Mouse (Mus musculus) kidney, adult 18-20 months (tissue): ENCODE measurements around the gene Kcnip3.

Experiments used
- DNase-seq: peaks from one replicate; pipeline ENCODE4 v3.0.0; 2021

Gene Kcnip3

DNA sequence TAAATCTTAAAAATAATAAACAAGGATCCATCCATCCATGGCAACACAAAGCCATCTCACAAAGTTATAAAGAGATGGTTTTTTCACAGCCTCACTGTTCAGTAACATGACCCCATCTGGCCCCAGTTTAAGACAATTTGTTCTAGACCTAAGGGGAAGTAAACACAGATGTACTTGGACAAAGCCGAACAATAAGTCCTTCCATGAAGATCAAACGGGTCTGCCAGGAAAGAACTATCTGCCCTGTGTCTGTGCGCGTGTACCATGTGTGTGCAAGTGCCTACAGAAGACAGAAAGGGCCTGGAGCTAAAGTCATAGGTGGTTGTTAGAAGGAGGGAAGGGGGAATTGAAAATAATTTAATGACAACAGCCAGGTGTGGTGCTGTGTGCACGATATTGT is 51.7 kb downstream of the Kcnip3 start:
- DNase-seq = no peak

DNA sequence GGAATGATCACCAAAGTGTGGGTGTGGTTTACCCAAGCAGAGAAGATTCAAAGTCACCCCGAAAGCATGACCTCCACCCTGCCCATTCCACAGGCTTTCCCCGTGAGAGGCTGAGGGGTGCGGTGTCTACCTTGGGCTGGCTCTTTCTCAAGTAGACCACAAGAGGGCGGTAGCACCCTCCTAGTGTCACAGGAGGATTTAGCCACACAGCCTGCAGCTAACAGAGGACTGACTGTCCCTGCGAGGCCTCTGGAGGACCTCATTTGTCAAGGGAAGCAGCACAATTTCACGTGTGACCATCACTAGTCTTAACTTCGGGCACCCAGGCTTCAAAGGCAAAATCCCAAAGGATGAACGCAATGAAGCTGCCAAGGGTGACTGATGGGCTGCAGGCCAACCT is 59.6 kb downstream of the Kcnip3 start:
- DNase-seq = peak; percentile 68

DNA sequence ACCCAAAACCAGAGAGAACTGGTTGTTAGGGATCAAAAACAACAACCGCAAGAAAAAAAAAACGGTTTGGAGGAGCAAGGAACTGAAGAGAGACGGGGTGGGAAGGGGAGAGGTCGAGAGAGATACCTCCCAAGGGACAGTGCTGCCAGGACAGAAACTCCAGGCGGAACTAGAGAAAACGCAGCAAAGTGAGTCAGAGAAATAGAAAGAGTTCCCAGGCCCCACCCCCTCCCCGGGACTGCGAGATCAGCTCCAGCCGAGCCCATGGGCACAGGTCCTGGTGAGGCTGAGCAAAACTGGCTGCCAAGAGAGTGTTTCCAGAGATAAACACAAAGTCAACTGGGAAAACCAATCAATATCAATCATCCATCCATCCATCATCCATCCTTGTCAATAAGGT is 60.5 kb downstream of the Kcnip3 start:
- no peak for DNase-seq

DNA sequence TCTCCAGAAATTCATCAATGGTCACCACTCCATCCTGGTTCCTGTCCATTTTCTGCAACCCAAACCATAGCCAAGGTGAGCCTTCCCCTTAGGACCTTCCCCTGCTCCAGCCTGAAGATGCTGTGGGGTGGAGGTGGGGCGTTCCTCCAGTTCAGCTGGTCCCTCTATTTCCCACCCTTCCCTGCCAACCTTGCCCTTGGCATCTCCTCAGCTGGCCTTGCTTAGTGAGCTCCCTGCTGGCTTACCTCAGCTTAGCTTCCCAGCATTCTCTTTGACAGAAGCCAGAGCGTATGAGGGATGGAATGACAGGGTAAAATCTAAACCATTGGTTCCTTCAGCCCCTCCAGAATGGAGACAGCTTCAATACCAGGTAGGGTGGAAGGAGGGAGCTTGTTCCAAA is 62.6 kb downstream of the Kcnip3 start:
- DNase-seq = no peak

DNA sequence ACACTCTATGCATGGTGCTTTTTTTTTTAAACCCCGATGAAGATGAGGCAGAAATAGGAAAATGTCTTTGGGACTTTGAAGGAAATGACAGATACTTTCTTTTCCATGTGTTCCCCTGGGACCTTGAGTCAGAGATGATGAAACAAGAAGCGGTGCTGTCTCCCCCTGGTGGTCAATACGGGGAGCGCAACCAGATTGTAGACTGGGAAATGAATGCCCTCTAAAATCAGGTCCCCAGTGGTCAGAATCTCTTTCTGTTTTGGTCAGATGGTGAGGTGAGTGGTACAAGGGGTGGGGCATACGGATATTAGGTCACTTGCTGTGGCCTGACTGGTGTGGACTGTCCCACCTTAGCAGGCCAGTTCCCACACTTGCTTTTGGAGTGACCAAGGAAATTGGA is 68.1 kb downstream of the Kcnip3 start:
- DNase-seq = peak; percentile 86

DNA sequence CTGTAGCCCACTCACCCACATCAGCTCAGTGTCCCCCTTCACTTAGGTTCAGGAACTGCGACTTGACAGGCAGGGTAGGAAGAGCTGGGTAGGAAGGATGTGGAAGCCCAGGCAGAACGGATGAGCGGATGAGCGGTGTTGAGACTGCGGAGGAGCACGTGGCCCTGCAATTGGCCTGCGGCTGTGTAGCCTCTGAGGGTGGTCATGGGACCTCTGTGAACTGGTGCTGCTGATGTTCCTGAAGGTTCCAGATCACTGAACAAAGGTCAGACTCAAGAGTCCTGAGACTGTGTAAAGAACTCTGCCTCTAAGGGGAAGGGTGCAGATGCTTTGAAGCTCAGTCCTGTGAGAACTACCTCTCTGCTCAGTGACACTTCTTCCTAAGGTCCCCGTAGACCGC is 68.8 kb downstream of the Kcnip3 start:
- peak; percentile 33 for DNase-seq

DNA sequence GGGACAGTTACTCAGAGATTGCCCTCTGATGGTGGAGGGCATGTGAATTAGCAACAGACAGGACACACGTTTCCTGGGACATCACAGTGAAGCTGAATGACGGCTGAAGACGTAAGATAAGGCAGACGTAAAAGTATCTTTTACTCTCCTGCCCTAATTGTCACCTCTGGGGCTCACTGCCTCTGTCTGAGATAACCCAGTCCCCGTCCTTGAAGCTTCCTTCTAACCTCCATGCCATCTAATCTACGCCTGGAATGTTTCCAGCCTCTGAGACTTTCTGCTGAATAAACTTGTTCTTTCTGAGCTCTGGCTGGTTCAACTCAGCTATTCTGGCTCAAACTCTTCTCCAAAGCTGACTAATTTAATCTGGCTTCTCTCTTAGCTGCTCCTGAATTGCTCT is 70.1 kb downstream of the Kcnip3 start:
- no peak for DNase-seq

DNA sequence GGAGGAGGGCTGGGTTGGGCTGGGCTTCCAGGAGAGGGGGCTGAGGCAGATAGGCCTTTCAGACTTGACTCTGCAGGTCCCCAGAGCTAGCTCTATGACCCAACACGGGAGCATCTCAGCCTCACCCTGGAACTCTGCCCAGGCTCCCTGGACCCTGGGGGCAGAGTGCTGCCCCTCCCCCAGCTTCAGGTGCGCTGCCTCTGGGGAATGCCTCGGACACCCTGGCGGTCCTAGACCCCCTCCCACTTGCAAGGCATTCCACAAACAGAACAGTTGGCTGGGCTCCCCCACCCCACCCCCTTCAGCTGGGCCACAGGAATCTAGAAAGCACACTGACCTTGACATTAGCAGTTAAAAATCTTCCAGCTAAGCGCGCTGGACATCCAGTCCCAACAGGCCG is 72.2 kb downstream of the Kcnip3 start:
- peak; percentile 78 for DNase-seq

DNA sequence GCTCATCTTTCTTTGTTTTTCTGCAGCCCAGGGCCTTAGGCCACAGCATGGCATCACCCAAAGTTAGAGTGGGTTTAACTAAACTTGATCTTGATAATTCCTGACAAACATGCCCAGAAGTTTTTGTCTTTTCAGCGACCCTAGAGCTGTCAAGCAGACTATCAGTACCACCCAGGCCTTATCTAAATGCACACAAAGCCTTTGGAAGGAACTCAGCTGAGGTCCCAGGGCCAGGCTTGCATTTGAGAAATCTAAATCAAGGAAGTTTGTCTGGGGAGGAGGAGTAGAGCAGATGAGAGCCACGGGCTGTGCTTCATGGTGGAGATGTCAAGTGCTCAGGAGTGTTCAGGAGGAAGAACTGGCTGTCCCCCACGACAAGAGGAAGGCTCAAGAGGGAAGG is 75.0 kb downstream of the Kcnip3 start:
- no peak for DNase-seq

DNA sequence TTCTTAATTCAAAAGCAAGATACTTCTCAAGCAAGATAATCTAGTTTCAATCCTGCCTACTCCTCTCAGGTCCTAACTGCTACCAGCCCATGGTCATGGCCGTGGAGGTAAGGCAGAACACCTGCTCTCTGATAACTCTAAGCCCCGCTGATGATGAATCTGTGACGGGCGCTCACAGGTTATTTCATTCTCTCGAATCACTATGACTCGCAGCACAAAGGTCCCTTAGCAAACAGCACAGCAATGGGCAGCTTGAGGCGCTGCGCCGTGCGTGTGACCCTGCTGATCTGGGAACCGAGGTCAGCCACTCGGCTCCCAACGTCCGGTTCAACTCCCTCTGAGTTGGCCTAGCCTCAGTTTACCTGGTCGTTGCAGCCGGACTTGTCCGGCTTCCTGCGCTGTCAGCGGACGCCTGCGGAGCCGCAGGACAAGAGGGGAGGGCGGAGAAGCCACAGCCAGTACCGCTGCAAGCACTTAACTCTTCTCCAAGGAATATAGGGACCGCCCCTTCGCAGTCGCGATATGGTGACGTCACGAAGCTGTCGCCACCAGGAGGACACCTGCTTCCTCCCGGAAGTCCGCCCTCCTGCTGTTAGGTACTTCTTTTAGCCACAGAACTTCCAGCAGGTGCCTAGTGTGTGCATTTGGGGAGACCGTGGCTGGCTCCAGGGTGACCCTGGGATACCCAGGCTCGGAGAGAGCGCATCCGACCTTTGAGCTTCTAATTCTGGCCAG is 77.7 kb downstream of the Kcnip3 start, which contains the start of gene Fahd2a:
Gene Fahd2a (minus strand): TSS at position 511 of the 735 bp plus-strand sequence.
- DNase-seq = peak; percentile 90

DNA sequence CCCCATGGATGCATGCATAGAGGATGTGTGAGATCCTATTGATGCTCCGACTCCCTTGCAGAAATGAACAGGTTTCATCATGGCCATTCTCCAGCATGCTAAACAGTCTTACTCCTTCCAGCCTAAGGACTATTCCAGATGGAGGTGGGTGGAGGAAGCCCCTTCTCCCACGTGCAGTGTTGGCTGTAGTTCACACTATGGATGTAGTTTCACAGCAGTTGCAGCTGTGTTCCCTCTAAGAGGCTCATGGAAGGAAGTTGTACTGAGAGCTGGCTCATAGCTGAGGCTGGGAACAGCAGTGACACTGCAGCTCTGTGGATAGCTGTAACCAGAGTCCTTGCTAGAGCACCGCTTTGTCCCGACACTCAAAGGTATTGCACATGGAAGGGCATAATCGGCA is 84.2 kb downstream of the Kcnip3 start:
- no peak for DNase-seq

DNA sequence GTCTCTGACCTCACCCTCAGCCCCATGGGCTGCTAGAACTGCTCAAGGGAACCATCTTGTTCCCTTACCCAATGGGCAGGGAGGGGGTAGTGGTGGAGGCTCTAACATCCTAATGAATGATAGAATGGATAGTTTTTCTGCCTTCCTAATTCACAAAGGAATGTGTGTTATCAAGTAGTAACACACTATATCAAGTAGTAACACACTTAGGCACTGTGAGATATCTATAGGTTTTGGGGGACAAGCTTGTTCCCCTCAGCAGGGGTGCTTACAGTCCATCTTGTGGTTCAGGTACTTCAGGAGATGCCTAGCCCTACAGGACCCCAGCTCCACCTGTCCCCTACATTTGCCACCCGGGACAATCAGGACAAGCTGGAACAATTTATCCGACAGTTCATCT is 86.3 kb downstream of the Kcnip3 start:
- DNase-seq = no peak

DNA sequence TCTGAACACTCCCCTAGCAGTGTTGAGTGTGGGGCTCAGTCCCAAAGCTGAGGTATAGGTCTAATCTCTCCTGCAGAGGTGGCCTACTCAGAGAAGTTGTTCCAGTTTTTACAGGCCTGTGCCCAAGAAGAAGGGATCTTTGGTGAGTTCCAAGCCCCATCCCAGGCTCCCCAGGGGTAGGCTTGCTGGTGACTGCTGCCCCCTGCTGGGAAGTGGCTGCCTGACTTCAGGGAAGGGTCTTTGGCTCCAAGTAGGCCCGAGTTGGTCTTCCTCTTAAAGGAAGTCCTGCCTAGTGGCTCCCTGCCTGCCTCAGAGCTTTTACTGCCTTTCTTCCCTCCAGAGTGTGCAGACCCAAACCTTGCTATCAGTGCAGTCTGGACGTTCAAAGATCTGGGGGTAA is 86.8 kb downstream of the Kcnip3 start:
- DNase-seq = peak; percentile 66

DNA sequence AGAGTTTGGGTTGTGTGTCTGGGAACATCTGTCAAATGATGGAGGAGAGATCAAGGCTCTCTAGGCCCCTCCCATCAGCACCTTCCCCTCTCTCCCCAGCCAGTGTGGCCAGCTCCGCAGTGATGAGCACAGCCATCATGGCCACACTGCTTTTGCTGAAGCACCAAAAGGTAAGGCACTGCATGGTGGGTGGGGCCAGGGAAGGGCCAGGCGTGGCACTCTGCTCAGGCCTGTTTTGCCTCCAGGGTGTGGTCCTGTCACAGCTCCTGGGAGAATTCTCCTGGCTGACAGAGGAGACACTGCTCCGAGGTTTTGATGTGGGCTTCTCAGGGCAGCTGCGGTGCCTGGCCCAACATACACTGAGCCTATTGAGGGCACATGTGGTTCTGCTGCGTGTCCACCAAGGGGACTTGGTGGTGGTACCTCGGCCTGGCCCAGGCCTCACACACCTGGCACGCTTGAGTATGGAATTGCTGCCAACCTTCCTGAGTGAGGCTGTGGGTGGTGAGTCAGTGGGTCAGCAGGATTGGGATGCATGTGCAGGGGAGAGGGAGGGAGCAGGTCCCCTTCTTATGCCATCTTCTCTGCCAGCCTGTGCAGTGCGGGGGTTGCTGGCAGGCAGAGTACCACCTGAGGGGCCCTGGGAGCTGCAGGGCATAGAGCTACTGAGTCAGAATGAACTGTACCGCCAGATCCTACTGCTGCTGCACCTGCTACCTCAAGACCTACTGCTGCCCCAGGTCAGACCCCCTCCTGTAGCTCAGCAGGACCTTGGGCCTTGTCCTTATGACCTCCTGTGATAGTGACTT is 88.2 kb downstream of the Kcnip3 start:
- no peak for DNase-seq

DNA sequence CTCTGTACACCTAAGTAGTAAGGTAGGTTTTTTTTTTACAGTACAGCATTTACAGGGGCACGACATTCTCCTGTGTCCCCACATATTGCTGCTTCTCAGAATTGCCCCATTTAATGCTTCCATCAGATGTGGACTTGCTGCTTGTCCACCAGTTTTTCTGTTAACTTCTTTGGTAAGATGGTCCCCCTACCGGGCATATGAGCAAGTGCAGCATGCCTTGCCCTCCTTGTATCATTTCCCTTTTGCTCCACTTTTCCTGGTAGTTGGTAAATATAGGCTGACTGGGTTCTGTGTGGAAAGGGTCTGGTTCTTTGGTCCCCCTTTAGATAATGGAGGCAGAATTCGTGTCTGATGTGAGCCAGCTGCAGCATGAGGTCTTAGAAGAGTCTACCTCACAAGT is 91.7 kb downstream of the Kcnip3 start:
- DNase-seq = peak; percentile 68

DNA sequence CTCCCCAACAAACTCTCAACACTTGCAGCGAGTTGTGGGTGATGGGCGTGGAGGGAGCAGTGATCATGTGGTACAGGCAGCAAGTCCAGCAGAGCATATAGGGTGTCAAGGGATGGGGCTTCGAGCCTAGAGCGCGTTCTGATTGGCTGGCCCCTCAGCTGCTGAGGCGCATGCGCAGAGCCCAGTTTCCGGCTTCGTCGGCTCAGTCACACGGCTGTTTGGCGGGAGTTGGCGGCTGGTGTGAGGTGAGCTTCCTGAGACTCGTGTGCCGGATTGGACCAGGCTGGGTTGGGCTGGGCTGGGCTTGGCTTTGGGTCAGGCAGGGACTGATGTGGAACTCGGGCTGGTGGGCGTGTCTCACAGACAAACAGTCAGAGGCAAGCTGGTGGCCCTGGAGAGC is 96.9 kb downstream of the Kcnip3 start, which contains the start of gene Gpat2:
Gene Gpat2 (plus strand): TSS at position 223 of the 400 bp plus-strand sequence.
- no peak for DNase-seq

DNA sequence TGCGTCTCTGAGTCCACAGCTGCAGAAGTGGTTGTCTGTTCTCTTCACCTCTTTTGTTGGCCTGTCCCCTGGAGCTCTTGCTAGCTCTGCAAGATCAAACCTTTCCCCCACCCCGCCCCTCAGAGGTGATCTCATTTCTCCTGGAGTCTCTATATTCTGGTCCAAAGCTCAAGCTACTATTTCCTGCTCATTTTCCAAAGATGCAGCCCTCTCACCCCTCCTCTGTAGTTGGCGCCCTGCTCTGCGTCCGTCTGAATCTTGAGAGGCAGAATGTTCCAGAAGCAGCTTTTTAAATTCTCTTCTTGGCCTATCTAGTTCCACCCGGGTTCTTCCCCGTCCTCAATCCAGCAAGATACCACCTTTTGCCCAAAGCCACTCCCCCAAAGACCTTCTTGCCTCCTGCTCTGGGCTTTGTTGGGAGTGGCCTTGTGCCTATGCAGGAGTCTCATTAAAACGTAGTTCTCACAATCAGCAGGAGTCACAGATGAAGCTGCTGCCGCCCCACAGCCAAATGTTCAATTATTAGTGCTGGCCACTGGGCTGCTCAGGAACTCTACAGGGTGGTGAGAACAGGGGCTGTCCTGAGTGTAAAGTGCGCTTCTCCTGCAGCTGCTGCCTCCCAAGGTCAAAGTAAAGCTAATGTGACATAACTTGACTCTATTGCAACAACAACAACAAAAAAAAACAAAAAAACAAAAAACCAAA is 103.5 kb downstream of the Kcnip3 start:
- peak; percentile 55 for DNase-seq

DNA sequence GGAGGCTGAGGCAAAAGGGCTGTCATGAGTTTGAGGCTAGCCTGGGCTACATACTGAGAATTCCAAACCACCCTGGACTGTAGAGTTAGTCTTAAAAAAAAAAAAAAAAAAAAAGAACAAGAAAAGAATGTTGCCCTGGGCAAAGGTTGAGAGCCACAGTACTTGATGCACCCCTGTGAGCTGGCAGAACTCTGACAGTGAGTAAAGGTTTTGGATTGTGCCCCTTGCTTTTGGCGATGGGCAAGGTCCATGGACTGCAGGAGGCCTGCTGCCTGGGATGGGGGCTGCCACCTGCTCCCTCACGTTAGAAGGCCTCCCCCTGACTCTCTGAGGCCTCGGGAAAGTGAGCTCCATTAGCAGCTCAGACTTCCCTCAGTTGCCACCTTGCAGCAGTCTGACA is 105.2 kb downstream of the Kcnip3 start:
- DNase-seq = peak; percentile 70

DNA sequence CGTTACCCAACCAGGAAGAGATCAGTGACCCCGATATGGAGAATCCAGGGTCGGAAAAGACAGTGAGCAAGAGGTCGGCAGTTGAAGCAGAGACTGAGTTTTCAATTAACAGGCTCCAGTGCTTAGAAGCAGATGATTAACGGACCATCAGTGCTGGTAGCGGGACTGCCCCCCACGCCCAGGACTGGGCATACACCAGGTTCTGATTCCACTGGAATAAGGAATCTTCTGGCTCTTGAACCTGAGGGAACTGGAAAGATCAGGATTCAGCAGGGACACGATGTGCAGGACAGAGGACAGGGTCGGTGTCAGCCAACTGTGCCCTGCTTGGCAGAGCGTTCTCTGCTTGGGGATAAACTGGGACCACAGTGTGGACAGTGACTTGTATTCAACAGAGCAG is 106.1 kb downstream of the Kcnip3 start:
- peak; percentile 87 for DNase-seq

DNA sequence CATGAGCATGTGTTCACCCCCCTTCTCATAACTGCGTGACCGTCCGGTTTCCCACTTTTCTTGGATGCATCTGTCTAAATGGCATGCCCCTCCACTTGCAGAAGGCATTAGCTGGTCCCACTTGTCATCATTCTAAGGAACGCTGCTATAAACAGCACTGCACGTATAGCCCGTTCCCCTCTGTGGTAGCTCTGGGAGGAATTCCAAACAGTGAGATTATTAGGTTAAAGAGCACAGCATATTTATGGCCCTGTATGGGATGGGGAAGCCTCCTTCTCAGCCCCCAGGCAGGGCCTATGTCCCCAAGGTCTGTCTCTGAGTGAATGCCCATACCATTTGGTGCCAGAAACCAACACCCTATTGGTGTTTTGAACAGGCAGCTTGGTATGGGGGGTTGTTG is 110.8 kb downstream of the Kcnip3 start:
- no peak for DNase-seq
